Mouse (Mus musculus) left cerebral cortex, adult 9 months (tissue): ENCODE measurements around the gene Slc9a9.

ENCODE experiments used
- DNase-seq, 2 experiments: peaks; one replicate each; pipeline ENCODE4 v3.0.0; 2022; ENCODE audit warnings: low spot score in 2 of 2

The Slc9a9 gene

DNA sequence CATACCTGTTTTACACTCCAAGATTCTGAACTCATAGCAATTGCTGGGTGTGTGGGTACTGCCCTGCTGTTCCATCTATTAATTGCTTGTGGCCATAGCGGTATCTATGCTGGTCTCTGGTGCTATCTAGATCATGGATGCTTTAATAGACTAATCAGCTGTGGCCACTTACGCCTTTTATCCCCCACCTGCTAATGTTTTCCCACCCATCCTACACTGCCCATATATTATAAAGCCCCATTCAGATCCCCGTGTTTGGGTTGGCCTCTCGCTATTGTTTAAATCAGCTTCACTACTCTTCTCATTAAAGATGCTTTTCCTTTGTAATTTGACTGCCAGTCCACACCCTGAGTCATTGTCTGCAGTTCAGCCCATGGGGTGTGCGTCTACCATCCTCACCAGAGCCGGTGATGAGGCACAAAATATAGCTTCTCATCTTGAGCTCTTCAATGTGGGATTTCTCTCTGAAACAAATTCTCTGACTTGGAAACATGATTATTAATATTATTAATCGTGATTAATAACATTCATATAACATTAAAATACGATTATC lies 168.8 kb downstream of the Slc9a9 start:
- DNase-seq, result no peak

DNA sequence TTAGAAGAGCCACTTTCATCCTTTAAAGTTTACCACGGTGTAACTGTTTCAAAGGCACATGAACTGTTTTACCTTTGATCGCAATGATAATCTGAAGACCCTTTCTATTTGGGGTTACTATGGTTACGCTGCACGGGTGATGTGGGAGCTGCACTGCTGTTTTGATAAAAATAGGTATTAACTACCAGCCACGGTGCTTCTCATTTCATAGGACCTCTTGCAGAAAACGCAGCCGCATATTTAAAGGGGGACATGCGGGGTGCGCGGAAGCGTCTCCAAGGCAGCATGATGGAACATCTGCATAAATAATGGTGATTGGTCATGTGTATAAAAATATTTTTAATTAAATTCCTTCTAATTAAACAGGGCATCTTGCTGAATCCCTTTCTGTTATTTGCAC lies 169.5 kb downstream of the Slc9a9 start:
- no peak for DNase-seq

DNA sequence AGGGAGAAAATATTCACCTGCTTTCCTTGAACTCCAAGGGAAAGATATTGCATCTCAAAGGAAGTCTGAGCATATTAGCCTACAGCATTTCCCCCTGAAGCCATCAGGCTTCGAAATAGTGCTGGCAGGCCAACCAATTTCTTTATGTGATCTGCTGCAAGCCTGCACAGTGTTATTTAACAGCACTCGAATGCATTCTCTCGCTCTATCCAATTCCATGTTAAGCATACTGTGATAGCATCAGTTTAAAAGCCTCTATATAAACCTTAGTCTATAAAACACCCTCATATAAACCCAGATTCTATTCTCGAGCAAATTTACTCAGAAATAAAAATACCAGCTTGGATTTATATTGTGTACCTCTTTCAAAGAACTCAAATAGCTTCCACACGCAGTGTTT lies 170.7 kb downstream of the Slc9a9 start:
- no peak for DNase-seq

DNA sequence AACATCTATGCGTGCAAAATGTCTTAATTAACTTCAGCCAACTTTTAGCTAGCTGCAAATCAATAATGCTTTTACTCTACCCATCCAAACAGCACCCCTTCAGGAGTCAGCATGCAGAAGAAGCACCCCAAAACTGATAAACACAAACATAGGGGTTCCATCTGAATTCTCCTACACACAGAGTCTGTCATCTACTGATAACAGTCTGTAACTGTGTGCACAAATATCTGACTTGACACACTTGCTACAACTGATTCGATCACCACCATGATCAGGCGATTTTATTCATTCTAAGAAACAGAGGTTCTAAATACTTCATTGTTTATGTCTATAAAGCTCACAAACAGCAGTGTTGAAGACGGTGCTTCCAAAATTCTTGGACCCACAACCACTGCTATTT lies 171.3 kb downstream of the Slc9a9 start:
- DNase-seq, result no peak

DNA sequence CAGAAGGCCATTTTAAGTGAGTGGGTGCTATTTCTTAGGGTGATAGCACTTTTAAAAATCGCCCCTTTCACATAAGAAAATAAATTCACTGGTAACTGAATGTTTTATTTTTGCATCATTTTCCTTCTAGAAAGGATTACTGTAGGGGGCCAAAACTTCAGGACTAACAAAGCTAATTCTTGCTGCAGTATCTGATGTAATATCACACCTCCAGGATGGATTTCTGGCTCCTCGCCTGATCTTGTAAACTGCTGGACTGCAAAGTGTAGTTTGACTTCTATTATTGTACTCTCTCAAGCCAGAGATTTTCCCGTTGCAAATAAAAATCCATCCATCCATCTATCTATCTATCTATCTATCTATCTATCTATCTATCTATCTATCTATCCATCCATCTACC lies 174.5 kb downstream of the Slc9a9 start:
- DNase-seq, result no peak

DNA sequence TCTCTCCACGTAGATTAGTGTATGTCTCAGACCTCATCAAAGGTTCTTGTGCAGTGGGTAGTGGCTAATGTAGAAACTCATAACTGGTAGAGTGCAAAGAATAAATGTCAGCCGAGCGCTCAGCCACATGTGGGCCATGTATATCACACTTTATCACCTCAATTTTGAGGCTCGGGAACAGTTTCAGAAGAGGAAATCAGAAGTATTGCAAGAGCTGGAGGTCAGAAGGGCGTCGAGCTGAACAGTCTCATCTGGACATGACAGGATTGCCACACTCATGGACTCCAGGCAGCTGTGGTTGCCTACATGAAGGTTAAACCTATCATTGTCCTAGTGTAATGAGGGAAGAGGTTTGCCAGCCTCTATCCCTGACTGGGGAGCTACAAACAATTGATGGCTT lies 177.9 kb downstream of the Slc9a9 start:
- no peak for DNase-seq

DNA sequence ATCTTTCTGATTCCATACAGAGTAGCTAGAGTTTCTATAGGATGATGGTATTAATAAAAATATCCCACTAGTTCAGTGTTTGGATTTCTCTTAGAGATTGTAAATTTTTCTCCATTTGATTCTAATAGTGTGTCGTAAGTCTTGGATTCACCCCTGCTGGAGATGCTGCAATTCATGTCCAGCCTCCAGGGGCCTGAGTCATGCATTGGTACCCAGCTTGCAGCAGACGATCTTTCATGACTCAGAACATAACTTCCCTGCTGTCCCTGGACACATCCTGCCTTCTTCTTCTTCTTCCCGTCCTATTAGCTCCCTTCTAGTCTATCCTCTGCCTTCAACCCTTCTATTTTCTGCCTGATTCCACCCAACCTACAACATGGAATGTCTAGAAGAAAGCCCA lies 181.8 kb downstream of the Slc9a9 start:
- no peak for DNase-seq

DNA sequence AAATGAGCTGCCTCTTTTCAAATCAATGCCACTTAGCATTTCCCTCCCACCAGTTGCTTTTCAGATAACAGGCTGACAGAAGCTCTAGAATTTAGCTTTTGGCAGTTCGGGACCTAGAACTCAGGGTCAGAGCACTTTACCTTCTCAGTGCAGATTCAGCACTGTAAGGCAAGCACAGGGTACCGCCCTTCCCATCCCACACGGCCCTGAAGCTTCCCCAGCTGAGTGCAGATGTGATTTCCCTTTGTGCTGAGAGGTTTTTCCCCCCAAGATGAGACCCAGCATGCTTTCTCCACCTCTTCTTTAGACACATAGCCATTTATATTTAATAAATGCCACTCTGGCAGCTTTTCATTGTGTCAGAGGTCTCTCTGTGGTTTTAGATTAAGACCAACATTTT lies 186.4 kb downstream of the Slc9a9 start:
- DNase-seq, result no peak

DNA sequence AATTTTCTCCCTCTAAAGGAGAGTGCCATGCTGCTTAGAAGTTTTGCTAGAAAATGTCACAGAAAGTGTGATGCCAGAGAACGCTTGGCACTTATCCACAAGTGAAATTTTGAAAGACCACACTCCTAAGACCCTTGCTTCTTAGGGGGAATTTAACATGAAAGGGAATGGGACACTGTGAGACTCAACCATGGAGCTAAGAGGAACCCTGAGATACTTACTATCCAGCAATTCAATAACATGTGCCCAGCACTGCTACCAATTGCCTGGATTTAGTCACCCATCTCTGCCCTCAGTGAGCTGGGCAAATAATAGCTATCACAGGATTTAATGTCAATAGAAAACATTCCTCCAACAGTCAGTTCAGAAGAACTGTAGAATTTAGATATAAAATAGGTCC lies 198.8 kb downstream of the Slc9a9 start:
- DNase-seq, result no peak

DNA sequence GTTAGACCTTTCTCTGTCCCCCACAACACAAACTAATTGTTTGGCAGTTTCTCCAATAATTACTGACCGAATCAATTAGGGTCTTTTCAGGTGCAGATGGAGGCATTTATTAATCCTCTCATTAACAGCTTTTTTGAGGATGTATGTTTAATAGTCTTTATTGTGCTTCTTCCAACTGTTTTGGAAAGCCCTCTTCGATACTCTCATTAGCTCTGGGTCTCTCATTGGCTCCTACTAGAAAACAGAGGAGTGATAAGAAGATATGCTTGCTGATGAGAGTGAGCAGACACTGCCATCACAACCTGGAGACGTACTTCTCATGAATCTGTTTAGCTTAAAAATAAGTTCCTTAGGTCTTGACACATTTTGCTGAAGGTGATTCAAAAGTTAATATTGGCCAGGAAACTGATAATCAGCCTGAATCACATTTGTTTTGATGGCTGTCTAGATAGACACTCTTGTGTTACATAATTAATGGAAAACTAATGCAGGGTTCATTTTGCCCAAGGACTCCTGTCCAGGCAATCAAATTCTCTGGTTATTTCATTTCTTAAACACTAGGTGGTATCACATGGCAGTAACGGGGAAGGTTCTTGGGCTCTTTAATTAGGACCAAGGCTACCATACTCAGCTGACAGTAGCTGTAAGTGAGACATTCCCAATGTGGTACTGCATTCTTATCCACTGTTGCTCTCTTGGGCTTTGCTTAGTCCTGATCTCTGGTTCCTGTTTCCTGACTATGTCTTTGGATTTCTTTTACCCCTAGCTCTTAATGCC lies 199.5 kb downstream of the Slc9a9 start:
- DNase-seq, result no peak

DNA sequence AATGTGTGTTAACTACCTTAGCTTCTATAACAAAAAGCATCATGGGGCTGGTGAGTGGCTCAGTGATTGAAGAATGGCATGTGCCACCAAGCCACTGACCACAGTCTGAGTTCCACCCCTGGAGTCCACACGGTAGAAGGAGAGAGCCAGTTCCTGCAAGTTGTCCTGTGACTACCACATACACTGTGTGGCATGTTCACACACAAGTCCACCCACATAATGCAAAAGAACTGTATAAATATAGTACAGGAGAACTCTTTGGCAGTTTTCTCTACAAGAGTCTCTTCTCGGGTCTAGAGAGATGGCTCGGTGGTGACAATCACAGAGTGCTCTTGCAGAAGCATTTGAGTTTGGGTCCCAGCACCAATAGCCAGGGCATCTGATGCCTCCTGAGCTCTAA lies 212.8 kb downstream of the Slc9a9 start:
- DNase-seq, result no peak

DNA sequence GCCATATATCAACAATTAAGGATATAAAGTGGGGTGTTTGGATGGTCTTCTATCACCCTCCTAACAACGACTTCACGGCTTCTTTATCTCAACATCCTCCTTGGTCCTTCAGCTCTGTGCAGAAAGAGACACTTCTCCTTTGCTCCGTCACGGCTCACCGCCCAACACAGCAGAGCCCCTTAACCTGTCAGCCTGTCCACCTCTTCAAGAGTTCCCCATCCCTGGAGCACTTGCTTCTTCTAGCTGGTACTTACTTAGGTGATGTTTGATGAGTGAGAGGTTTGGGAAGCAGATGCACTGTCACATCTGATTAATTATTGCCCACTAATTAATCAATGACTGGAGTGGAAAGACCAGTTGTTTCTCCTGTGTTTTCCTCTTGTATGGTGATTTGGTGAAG lies 213.7 kb downstream of the Slc9a9 start:
- DNase-seq, result no peak

DNA sequence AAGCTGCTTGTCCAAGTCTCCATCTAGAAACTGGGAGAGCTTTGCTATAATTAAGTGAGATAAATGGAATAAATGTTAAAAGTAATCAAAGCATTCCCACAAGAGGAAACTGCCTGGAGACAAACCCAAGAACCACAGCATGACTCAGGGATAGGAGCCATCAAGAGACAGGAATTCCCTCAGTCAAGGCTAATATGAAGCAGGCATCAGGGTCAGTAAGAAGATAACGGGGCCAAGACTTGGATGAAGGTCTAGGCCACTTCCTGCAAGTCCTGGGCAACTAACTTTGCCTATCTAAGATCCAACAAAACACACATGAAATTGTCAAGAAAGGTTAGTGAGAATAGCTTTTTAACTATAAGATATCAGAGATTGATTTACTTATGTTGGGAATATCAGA lies 215.4 kb downstream of the Slc9a9 start:
- DNase-seq, result no peak

DNA sequence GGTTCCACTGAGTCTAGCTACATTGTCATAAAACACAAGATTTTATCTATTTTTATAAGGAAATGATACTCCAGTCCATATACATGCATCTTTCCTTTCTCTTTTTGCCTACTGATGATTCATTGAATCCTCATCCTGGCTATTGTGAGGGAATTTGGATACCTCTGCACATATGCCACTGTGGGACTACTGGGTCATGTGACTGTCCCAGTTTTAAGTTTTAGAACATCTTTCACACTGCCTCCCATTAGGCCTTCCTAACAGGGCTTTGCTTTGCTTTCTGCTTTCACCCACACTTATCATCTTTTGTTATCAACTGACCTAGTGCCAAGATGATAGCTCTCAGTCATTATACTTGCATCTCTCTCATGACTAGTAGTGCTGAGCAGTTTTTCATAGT lies 219.9 kb downstream of the Slc9a9 start:
- DNase-seq, result no peak

DNA sequence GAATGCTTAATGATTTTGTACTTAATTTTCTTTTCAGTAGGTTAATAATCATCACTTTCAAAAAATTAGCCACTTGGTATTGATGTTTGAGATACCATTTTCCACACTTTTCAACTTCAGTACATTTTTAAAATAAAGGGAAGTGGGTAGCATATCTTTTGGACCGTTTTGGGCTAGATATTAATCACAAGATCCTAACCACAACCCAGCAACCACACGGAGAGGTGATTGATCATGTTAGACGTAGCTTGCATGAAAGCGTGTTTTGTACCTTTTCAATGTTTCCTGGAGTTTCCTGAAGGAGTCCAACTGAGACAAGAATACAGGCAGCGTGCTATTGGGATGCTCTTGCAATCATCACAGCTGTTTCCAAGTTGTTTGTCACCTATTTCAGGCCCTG lies 226.2 kb downstream of the Slc9a9 start:
- DNase-seq, result no peak

DNA sequence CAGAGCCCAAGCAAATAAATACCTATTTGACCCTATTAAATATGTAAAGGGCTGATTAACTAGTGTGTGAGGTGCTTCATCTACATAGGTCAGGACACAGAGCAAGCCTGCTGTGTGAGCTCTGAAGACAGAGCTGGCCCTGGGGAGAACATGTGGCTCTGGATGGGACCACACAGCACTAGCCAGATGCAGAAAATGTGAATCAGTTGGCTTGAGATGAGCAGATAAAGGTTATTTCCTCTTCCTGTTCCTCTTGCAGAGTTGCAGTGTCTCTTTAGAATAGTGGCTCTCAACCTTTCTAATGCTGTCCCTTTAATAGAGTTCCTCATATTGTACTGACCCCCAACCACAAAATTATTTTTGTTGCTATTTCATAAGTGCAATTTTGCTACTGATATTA lies 234.5 kb downstream of the Slc9a9 start:
- DNase-seq, result no peak

DNA sequence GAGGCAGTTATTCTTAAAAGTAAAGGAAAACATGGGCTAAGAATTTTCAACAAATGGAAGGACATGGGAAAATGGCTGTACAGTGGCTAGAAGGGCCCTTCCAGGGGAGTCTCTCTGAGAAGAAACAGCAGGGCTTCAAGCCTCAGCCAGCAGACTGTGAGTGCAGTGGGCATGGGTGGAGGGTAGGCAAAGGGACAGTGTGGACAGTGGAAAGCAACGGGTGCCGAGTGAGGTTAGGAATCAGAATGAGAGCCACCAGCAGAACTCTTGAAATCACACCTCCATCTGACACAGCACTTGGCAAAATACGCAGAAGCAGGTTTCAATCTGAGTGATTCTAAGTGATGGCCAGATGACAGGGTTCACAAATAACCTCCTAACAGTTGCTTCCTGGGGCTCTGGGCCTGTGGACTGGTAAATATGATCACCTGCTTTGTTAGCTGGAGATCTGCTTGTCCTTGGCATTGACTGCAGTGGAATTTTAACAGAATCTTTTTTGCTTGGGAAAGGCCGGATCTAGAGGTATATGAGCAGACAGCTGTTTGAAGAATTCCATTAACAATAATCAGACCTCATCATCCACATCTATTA lies 237.4 kb downstream of the Slc9a9 start:
- no peak for DNase-seq

DNA sequence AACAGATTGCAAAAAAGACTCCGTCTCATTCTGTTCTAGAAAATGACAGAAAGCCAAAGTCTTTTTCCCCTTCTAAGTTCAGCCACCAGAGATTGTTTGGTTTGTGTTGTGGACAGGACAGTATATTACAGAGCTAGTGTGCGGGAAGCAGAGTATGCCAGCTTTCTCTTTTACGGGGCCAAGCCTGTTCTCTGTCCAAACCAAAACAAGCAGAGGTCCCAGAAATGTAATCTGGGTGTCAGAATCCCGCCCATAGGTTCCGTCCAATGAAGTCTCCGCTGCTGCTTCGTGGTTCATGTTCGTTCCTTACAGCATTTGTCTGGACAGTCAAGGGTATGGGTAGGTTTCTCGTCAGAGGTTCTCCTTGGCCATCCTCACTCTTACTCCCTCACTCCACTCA lies 242.4 kb downstream of the Slc9a9 start:
- DNase-seq, result no peak

DNA sequence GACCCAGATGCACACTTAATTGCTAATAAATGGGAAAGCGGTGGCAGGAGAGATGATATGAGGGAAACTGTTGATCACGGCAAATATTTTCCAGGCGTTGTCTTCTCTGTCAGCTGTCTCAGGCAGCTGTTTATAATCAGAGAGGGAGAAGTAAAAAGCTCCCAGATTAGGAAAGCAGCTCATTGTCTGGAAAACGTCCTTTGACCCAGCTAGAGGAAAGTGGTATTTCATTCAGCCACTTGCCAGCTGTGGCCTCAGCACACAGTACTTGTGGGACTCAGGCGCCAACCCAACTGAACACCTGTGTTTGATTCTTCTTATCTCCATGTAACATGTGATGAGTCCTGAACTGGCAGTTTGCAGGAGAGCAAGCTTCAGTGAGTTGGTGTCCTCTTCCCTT lies 252.4 kb downstream of the Slc9a9 start:
- no peak for DNase-seq

DNA sequence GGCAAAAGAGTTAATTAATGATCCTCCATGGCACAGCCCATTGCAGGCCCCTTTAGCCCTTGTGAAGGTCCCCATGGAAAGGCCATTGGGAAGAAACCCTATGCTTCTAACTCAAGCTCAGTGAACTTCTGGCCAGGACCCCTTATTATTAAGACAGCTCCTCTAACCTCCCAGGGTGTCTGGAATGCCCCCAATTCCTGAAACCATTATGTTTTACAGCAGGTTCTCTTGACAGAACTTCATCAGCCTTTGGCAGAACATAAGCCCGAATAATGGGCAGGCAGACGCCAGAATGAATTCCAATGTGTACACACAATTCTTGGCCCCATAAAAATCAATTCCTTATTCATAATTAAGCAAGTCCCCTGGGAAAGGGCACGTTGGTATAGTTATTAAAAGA lies 256.1 kb downstream of the Slc9a9 start:
- no peak for DNase-seq

DNA sequence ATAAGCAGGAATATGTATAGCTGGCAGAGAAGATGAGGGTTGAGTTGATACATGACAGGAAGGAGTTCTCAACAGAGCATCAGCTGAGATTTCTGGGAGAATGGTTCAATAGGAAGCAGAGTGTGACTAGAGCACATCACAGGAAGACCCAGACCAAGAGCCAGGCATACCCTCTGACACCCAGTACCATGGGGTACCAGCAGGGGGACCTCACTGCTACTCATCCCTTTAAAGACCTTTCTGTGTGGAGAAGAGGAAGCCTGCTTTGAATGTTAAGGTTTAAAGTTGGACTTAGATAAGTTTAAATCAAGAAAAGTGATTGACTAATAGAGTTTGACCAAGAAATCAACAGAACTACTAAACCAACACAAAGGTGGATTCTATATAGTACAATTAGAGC lies 257.4 kb downstream of the Slc9a9 start:
- DNase-seq, result no peak

DNA sequence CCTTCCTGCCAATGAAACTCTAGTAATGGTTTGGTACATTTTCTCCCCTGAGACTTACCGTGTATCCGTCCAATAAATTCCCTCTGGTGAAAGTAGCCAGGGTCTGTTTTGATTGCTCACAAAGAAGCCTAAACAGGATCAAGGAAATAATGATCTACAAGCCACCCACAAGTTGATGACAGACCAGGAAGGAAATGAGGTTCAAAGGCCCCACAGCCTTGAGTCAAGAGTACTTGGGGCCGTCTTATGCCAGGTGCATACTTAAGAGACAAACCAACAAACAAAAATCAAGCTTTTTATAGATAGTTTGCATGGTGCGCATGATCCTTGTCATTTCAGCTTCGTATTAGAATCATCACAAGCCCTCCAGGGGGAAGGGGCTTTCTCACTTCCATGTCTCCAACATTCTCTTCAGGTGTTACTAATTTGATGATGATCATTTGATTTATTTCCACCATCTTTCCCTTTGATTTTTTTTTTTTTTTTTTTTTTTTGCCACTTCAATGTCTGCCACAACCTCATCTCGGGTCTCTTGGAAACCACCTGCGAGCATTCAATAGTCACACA lies 275.9 kb downstream of the Slc9a9 start:
- DNase-seq, result no peak

DNA sequence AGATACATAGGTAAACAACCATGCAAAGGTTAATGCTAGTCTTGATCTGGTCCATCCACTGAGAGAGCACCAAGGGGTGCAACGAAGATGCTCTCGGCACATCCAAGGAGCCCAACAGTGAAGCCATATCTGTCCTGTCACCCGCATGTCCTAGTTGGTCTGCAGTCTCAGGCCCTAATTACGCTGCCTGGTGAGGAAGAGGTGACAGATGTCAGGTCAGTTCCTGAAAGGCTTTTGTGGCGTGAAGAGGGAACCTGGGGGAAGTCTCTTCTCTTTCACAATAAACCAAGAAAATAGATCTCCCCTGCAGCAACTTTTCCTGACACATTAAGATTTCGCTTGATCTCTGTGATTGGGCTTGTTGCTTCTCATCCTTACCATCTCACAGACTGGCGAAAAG lies 277.5 kb downstream of the Slc9a9 start:
- DNase-seq, result no peak
